Mouse (Mus musculus) brown adipose tissue, adult 24 weeks (tissue): Measurements from ENCODE around the gene Slc17a9. TPM values are rescaled to one million over a fixed set of nuclear protein-coding genes. Genes with fewer than 3 reads are reported as not detected.

ENCODE experiments used
- H3K27ac ChIP-seq: fragments of 200-500 bp; replicated peaks from 2 replicates; pipeline ENCODE4 v1.5.1; 2012; ENCODE audit warnings: low read depth, mild to moderate bottlenecking, low read length
- H3K4me1 ChIP-seq: fragments of 200-500 bp; 2 replicates; pipeline ENCODE4 v1.6.1; 2012; ENCODE audit warnings: low read length, mixed read lengths; ENCODE audit not compliant: control insufficient read depth, insufficient read depth, insufficient read length
- H3K4me3 ChIP-seq: fragments of 200-500 bp; 2 replicates; pipeline ENCODE4 v1.5.1; 2012; ENCODE audit warnings: low read depth, mild to moderate bottlenecking, low read length, moderate library complexity; ENCODE audit not compliant: insufficient read depth
- polyA plus RNA-seq: library from polyadenylated mRNA; stranded (reverse); fragments of >200 nt; gene quantifications from 2 replicates; pipeline ENCODE4 v1.2.4, GENCODE M21; 2012; ENCODE audit not compliant: missing spikeins, insufficient read depth, insufficient read length

Slc17a9 gene
- polyA plus RNA-seq, 1 experiment = not detected

DNA sequence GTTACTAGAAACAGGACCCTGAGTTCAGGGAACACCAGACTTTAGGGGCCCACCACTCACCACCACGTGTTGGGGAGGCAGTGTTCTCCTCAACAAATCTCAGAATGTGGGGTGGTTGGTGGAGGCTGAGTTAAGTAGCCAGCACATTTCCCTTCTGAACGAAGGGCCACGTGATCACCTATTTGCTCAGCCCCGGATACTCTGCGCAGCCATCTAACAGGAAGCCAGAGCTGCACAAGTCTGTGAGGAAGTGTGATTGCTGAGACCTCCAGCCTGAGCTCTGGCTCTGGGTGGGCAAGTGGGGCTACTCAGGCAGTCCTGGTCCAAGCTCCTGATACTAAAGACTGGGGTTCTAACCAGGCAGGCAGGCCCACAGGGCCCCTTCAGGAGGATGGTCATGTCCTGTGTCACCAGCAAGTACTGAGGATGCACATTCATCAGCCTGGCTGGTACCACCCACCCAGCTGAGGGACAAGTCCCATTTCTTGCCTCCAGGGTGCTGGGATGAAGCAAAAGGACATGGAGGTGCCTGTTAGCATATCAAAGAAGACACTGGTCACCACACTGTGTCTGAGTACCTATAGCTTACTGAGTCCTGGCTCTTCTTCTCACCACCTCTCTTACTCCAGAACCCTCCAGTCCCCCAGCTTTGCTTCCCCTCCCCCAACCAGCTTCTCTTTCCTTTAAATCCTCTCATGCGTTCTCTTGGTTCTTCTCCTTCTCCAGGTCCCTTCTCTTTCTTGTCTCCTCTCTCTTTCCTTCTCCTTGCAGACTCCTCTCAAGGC is 1.8 kb downstream of the Slc17a9 start:
- Histone ChIP-seq H3K4me3 (no peak overlapping the region), H3K4me1 (peaks cover 11% of the 10 kb centered on the region), H3K27ac (no peak overlapping the region)

DNA sequence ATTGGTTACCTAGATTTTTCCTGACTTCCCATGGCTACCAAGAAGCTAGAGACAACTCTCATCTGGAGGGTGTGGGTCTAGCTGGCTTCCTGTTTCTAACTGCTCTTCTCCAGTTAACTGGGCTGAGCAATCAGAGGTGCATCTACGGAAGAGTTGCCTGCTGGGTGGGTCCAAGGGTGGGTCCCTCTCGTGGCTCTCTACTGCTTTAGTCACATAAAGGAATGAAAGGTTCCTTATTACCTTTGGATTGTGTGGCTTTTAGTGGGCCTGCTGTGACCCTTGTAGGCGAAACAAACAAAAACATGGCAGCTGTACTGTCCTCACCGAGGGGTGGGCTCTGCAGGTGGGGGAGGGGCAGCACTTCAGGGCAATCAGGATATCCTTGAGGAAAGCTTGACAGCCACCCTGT is 2.6 kb downstream of the Slc17a9 start:
- H3K27ac ChIP-seq = no peak overlapping the region
- H3K4me3 ChIP-seq = no peak overlapping the region
- H3K4me1 ChIP-seq = peaks cover 11% of the 10 kb centered on the region

DNA sequence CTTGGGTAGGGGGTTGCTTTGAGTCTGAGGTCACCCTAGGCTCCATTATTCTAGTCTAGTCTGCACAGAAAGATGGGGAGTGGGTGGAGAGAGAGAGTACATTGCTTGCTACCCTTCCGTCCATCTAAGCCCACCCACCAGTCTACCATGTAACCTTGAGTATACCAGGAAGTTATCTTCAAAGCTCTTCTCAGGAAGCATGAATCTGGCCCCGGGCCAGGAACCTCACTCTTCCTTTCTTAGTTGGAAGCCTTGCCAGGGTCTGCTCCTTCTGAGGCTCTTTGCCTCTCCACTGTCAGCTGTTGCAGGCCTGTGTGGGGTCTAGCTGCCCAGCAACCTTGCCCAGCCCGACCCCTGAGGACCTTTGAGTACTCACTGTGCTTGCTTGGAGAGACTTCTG is 6.0 kb downstream of the Slc17a9 start:
- Histone ChIP-seq H3K4me3 (no peak overlapping the region), H3K4me1 (no peaks in the 10 kb centered on the region), H3K27ac (no peak overlapping the region)

DNA sequence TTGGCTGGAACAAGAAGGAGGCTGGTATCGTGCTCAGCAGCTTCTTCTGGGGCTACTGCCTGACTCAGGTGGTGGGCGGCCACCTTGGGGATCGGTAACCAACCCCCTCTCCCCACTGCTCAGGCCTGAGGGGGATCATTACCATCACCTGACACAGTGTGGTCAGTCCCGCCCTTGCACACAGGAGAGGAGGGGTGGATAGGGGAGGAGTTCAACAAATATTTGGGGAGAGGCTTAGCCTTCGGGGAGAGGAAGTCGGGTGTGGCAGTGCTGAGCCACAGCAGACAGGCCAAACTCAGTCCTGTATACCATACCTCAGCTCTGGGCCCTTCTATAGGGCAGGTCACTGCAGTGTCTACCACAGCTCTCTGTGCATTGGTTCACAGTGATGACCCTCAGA is 6.9 kb downstream of the Slc17a9 start:
- no peak overlapping the region for H3K27ac ChIP-seq
- H3K4me1 ChIP-seq = no peaks in the 10 kb centered on the region
- no peak overlapping the region for H3K4me3 ChIP-seq

DNA sequence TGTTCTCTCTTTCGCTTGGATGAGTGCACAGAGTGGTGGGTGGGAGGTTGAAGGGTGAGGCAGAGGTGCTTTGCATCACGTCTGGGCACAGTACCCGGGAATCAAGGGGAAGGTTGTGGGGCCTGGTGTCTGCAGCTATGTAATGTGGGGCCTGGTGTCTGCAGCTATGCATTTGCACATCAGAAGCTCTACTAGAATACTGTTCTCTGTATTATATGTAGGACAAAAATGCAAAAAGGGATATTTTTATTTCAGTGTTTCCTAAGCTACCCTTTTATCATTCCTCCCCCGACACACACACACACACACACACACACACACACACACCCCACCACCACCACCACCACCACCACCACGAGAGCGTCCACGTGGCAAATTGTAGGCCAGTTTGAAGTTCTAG is 10.2 kb downstream of the Slc17a9 start:
- no peaks in the 10 kb centered on the region for H3K4me1 ChIP-seq
- H3K27ac ChIP-seq = no peak overlapping the region
- no peak overlapping the region for H3K4me3 ChIP-seq

DNA sequence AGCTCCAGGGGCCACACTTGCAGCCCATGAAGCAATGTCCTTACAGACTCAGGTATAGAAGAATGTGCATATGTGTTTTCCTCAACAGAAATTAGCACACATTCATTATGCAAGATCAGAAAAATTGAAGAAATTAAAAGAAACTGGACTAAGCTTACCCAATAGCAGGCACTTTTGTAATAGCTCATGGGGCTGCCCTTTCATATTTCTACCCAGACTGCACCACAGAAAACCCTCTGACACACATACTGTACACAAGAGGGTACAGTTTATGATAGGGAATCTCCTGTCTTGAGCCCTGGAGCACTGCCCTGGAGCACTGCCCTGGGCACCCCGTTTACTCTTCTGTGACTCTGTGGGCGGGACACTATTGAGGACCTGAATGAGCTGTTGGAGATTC is 12.9 kb downstream of the Slc17a9 start:
- Histone ChIP-seq H3K4me3 (no peak overlapping the region), H3K4me1 (no peaks in the 10 kb centered on the region), H3K27ac (no peak overlapping the region)

DNA sequence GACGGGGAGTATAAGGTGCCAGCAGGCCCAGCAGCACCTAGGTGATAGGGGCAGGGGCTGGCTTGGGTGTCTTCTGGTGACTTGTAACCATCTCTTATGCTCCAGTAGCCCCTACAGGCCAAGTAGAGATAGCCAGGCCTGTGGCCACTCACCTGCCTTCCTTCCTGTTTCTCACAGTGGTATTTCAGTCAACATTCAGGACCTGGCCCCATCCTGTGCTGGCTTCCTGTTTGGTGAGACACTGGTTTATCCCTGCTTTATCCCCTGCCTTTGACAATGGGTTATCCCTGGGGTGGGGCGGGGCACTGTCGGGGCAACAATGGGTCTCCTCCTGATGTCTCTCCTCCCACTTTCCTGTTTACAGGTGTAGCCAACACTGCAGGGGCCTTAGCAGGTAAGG is 15.3 kb downstream of the Slc17a9 start:
- no peaks in the 10 kb centered on the region for H3K4me1 ChIP-seq
- H3K27ac ChIP-seq = no peak overlapping the region
- no peak overlapping the region for H3K4me3 ChIP-seq

DNA sequence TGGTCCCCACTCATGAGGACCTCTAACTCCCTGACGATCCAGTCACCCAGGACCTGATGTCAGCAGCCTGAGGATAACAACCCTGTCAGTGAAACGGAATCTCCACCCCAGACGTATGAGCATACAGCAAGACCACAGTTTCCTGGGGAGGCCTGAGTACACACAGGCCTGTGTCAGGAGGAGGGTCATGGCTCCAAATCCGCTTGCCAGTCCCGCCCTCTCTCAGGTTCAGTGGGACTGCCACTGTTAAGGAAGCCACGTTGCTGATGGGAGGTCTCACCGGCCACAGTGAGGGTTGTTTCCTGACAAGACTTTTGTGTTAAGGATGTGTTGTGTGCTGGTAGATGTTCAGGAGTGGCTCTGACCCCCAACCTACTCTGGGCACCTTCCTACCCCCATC is 16.4 kb downstream of the Slc17a9 start:
- H3K4me3 ChIP-seq = no peak overlapping the region
- no peak overlapping the region for H3K27ac ChIP-seq
- no peaks in the 10 kb centered on the region for H3K4me1 ChIP-seq

DNA sequence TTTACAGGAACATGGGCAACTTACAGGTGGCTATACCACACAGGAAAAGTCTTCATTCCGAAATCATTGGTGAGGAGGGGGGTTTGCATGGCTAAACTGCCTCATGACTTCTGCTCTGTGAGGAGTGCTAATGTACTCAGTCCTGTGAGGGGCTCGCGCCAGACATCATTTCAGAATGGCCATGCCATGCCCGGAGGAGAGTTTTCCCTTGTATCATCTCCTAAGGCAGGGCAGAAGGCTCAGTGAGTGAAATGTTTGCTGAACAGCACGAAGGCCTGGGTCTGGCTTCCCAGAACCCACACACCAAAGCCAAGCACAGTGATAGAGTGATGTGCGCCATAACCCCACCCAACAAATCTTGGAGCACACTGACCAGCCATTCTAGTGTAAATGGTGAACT is 17.8 kb downstream of the Slc17a9 start:
- H3K27ac ChIP-seq = no peak overlapping the region
- no peaks in the 10 kb centered on the region for H3K4me1 ChIP-seq

DNA sequence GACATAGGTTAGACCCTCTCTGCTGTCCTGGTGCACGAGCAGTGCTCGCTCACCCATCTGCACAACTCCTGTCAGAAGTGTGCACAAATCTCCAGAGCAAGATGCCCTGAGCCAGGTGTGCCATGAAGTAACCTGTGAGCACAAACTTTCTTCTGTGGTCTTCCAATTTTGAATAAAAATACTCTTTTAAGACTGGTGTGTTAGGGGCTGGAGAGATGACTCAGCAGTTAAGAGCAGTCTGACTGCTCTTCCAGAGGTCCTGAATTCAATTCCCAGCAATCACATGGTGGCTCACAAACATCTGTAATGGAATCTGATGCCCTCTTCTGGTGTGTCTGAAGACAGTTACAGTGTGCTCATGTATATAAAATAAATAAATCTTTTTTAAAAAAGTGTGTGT is 18.3 kb downstream of the Slc17a9 start:
- H3K4me1 ChIP-seq = no peaks in the 10 kb centered on the region
- no peak overlapping the region for H3K27ac ChIP-seq
- no peak overlapping the region for H3K4me3 ChIP-seq

More for the DNA sequence above, 17.8 kb downstream of the Slc17a9 start:
- no peak overlapping the region for H3K4me3 ChIP-seq

DNA sequence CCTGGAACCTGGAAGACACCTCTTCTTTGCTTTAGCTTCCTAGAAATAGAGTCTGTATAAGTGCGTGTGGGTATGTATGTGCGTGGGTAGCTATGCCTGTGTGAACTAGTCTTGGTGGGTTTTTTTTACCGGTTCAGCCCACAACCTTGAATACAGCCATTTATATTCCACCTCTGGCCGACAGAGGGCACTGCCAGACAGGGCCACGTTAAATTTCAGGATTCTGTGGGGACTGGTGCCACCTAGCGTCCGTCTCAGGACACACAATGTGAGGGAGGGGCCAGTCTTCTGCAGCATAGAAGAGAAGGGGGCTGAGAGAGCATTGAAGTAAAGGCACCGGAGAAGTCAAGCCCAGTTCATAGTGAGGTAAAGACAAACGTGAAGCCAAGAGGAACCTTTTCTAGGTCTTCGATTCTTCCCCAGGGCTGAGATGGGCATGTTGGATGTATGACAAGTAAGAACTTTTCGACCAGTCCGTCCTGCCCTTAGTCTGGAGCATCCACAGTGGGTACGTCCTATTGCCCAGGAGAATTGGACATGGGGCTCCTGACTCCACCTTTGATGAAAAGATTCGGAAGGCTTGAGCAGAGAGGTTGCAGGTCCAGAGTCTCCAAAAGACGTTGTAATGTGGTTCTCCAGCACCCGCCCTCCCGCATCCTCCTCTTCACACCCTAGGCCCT is 20.3 kb downstream of the Slc17a9 start:
- H3K4me1 ChIP-seq = no peaks in the 10 kb centered on the region
- H3K4me3 ChIP-seq = no peak overlapping the region
- no peak overlapping the region for H3K27ac ChIP-seq

DNA sequence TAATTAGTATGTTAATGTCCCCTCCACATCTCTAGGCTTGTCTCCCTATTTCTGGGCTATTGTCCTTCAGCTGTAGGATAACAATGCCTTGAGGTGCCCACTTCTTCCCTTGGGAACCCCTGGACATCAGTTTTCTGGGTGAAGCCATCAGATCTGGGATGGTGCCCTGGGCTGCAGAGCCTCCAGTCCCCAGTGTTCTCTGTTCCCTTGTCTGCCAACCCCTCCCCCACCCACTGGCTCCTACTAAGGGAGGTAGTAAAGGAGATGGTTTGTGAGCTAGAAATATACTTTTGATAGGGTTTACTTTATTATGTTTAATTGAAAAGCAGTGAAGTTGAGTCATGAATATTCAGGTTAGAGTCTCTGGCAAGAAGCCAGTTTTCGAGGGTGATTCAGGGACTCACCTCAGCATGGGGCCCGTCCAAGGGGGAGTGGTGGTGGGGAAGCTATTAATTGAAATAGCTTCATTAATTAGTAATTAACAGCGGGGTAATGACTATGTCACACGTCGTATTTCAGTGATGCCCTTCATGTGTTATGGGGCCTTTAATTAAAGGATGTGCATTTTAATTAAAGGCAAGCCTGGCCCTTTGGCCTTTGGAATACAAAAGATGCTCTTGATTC is 21.6 kb downstream of the Slc17a9 start:
- no peak overlapping the region for H3K27ac ChIP-seq
- H3K4me3 ChIP-seq = no peak overlapping the region
- no peaks in the 10 kb centered on the region for H3K4me1 ChIP-seq

DNA sequence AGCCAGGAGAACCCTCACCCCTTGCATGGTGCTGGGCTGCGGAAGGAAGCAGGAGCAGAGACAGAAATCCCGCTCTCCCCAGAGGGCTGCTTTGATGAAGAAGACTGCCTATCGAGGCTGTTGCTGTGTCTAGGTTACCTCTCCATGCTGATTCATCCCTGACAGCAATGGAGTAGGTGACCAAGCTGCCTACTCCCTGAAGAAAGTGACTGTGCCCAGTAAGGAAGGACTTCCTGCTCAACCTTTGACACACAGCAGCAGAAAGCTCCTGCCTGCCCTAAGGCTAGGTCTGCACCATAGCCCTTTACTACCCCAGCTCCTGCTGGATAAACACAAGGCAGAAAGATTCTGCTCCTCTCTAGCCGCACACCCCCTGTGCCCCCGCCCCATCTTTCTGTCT is 23.8 kb downstream of the Slc17a9 start:
- Histone ChIP-seq H3K4me1 (no peaks in the 10 kb centered on the region), H3K27ac (no peak overlapping the region), H3K4me3 (no peak overlapping the region)

DNA sequence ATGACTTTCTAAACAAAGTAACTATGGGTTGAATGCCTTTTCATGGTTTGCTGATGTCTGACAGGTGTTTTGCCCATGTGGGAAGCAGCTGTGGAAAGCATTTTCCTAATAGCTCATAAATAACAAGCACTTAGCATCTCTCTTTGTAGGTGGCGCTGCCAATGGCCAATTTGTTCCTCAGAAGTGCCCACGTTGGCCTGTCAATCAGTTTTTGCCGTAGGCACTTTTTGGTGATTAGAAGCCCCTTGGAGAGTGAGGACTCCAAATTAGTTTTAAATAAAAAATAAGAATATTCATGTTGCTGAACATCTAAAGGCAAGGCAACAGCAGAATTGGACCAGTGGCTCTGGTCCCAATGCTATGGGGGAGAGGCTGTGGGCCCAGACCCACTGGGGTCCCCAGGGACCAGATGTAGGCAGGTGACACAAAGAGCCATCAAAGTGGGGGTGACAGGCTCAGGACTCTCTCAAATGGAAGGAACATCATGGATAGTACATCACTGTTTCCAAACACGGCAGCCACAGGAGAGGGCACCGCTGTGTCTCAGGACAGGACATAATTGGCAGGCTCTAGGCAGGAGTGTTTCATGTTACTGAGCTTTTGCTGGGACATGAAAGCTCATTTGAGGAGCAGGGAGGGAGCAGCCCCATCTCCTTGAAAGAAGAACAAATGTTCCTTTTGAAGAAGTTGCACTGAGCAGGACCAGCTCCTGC is 30.1 kb downstream of the Slc17a9 start:
- H3K4me1 ChIP-seq = no peaks in the 10 kb centered on the region
- no peak overlapping the region for H3K27ac ChIP-seq
- H3K4me3 ChIP-seq = no peak overlapping the region

DNA sequence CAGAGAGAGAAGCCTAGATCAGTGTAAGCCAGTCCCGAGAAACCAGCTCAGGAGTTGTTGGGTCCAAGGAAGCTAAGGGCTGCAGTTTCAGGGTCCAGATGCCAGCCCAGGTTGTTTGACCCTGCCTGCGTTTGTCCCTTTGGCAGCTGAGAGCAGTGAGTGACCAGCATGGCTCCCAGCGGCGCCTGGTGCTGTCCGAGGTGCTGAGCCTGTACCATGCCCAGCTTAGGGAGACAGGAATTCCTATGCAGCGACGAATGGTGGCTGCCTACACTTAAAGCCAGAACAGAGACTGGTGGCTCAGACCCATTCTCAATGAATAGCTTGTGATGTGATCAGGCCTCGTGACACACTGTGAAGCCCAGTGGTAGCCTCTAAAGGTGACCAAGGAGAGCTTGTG is 30.8 kb downstream of the Slc17a9 start:
- Histone ChIP-seq H3K4me1 (no peaks in the 10 kb centered on the region), H3K4me3 (no peak overlapping the region), H3K27ac (no peak overlapping the region)
